Mouse (Mus musculus) thymus, postnatal 36 days (tissue): Measurements from ENCODE around the gene Ncam1.
A peak's percentile ranks its signal among the peaks of the same experiment; 100 is the strongest.

Experiments
- DNase-seq, 2 experiments: peaks; one replicate each; pipeline ENCODE4 v3.0.0; 2022; ENCODE audit warnings: mixed read lengths in 2 of 2

Ncam1 gene

DNA sequence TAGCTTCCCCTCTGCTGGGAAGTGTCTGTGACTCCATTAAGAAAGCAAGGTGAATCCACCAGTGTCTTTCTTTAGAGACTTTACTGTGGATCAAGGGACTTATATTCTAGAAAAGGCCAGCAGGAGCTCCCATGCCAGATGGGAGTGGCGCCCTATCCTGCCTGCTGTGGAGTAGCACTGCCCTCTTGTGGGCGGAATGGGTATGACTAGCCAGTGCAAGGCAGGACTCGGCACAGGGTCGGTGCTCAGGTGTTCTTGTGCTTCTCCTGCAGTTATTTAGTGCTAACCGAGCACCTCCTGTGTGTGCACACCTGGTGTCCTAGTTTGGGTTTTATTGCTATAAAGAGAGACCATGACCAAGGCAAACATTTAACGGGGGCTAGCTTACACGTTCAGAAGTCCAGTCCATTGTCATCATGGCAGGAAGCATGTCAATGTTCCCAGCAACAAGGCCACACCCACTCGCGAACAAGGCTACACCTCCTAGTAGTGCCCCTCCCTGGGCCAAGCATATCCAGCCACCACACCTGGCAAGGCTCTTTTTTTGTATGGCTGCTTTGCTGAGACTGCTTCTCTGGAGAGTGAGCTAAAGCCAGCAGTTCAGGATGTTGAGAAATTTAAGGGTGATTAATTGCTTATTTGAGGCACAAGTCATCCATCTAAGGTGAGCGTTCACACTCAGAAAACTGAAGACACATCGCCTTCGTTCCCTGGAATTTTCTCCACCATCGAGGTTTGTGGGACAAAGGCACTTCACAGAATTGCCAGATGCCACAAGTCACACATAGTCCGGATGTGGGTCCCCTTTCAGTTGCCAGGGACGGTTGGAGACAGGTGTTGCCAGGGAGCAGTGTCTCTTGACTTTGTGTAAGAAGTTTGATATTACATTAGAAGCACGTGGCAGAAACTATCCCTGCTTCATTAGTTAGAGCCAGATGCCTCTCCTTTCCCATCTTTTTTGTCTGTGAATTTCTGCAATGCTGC lies 309.5 kb downstream of the Ncam1 start:
- DNase-seq, result peak; percentile 84 to 85

DNA sequence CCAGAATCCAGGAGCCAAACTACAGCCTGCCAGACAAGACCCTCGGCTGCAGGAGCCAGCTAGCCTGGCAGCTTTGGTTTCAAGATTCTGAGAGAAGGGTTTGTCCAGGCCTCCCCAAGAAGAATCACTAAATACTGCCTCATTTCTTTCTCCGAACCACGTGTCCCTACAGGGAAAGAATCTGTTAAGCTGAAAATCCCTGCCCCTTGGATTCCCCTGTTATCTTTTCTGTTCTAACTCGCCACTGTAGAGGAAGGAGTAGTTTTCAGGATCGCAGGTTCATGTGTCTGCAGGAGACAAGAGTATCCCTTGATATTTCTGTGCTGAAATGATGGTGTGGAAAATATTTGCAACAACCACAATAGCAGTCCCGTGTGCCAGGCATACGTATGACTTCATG lies 310.5 kb downstream of the Ncam1 start:
- DNase-seq, result no peak

GRCm38 (mm10) chr9:49487657-49487943 lies 311.1 kb downstream of the Ncam1 start:
- DNase-seq, result no peak

- DNase-seq, result no peak
Measured at GRCm38 (mm10) chr9:49486805-49487656, 311.7 kb downstream of the Ncam1 start.

- peak; percentile 73 to 80 for DNase-seq
Measured at GRCm38 (mm10) chr9:49485892-49486311, 312.8 kb downstream of the Ncam1 start, which contains the start of gene Ttc12. Ttc12 (minus strand) TSS chr9:49486225.

GRCm38 (mm10) chr9:49485250-49485891 lies 313.4 kb downstream of the Ncam1 start:
- peak in 1 of 2 experiments; percentile 31 for DNase-seq

DNA sequence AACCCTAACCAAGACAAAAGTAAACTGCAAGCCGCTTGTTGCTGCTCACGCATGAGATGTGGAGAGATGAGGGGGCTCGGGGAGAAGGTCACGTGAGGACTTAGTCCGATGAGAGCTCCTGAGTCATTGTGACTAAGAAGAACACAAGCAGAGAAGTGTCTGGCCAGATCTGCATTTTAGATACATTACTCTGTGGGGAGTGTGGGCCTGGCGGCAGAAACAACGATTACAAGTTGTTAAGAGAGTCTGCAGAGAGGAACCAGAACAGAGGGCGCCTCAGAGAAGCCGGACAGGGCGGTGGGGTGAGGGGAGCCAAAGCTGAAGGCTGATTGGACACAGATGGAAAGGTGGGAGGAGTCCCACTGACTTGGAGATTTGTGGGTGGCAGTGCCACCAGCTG lies 315.4 kb downstream of the Ncam1 start:
- peak; percentile 30 to 48 for DNase-seq

DNA sequence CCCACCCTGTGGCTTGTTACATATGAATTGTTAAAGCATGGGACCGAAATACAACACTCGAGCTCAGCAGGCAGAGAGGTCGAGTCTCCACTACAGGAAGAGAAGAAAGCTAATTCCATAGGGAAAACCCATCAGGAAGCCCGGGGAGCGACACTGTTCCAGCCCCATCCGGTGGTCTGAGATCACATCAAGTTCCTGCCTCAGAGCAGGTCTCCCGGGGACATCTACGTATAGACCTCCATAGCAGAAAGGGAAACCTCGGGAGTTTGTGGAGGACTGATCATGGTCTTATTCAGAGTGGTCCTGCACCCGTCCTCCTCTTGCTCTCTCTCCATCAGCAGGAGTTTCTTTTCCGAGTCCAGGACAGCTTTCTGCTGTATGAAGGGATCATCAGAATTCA lies 326.6 kb downstream of the Ncam1 start:
- DNase-seq, result no peak

- no peak for DNase-seq
Measured at GRCm38 (mm10) chr9:49470946-49471345, 327.8 kb downstream of the Ncam1 start.

DNA sequence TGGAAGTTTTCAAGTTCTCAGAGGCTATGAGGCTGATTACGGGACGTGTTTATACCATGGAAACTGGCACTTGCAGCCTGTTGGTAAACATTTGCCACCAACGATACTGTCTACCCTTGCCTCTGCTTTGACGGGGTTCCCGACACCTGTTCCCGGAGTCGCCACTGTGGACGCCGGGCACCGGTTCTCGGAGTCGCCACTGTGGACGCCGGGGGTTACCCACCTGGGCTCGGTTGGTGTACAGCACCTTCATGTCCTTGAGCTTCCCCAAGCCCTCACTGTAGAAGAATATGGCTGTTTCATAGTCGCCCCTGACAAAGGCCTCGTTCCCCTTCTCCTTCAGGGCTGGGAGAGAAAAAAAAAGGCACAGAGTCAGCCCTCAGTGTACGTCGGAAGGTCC lies 328.7 kb downstream of the Ncam1 start:
- no peak for DNase-seq

- no peak for DNase-seq
Measured at GRCm38 (mm10) chr9:49456136-49456535, 342.6 kb downstream of the Ncam1 start.

DNA sequence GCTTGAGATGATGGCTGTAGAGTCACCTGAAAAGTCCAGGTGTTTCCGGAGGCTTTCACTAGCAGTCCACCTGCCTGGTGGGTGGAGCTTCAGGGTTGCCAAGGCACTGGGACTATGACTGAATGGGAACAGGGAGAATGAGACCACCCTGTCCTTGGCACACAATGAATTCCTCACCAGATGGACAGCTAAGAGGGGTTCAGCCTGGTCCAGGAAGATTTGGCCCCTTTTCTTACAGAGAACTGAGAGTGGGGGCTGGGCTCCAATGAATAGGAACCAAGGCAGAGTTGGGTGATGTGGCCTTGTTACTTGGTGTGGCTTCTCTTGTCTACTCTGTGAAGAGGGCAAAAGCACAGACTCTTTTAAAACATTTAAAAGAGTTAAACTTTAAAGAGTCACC lies 346.3 kb downstream of the Ncam1 start:
- no peak for DNase-seq
